Mouse (Mus musculus): ENCODE data around the gene Gjd3. TPM values are rescaled to one million over a fixed set of nuclear protein-coding genes. Genes with fewer than 3 reads are reported as not detected.
"Not testable (repeated sequence)": the region's sequence is repeated elsewhere in the genome, so short reads cannot be mapped to it uniquely, and the experiment has no call there.

The Gjd3 gene
- polyA plus RNA-seq, 1 experiment from 2014 or later = 1.9 TPM

DNA sequence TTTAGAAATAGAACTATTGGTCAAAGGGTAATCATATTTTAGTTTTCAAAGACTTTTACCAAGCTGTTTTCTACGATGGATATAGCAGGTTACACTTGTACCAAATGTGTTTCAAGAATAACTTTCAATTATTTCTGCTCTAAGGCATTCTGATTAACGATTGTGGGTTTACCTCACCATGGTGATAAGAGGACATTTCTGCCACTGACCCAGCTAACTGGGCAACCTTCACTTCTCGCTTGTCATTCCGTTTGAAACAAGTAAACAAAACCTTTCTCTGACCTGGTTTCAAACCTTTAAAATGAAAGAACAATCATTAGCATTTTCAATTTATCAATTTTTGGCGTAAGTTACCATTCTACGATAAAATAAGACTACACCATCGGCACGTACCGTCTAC is 24.0 kb upstream of the Gjd3 start:
- Histone ChIP-seq H3K36me3 (ENCODE audit: control insufficient read depth, insufficient read depth, low read length) (peaks cover 15% of the 10 kb centered on the region; the same call in 1 of the 2 replicates), H3K9ac (ENCODE audit: low read length) (no peak overlapping the region), H3K27me3 (ENCODE audit: control insufficient read depth, insufficient read depth, low read length) (no peaks in the 10 kb centered on the region), H3K27ac (replicated peaks) (no peak overlapping the region), H3K4me2 (replicated peaks; ENCODE audit: low read depth) (no peak overlapping the region), H3K4me3 (ENCODE audit: low read depth, low read length) (no peak overlapping the region), H3K9me3 (ENCODE audit: control insufficient read depth, low read length) (no peaks in the 10 kb centered on the region), H3K4me1 (replicated peaks; ENCODE audit: control insufficient read depth, insufficient read depth) (no peaks in the 10 kb centered on the region)
- DNase-seq (ENCODE audit: low spot score) = no peak
- no peak for ATAC-seq (ENCODE audit: low FRiP score, low TSS enrichment)
- WGBS = 82% methylated on average over 9 of the region's 9 CpGs
- TF ChIP-seq EP300 (optimal IDR thresholded peaks at IDR 0.05) = no peak
- TF ChIP-seq CTCF (IDR thresholded peaks at IDR 0.05; ENCODE audit: low read depth) = no peak

DNA sequence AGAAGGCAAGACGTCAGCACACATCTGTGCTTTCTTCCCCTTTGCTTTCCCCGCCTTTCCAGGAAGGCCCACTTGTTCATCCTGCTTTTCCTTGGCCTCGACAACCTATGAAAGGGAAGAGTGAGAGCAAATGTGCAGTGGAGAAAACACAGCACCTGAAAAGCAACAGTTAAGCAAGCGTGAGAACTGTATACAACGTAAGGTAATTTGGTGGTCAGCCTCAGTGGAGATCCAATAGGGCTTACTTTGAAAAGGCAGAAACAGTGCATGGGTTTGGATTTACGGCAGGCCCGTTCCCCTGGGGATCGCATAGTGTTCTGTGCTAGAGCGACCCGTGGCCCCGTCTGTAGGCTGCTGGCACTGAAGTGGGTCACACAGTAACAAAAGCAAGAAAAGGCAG is 16.4 kb upstream of the Gjd3 start:
- TF ChIP-seq CTCF (IDR thresholded peaks at IDR 0.05; ENCODE audit: low read depth) (no peak), EP300 (optimal IDR thresholded peaks at IDR 0.05) (no peak)
- H3K9ac ChIP-seq (ENCODE audit: low read length) = no peak overlapping the region
- ATAC-seq (ENCODE audit: low FRiP score, low TSS enrichment) (no peak), DNase-seq (ENCODE audit: low spot score) (no peak)
- peaks cover 18% of the 10 kb centered on the region for H3K36me3 ChIP-seq (ENCODE audit: control insufficient read depth, insufficient read depth, low read length)
- no peaks in the 10 kb centered on the region for H3K9me3 ChIP-seq (ENCODE audit: control insufficient read depth, low read length)
- 93% methylated on average over 11 of the region's 11 CpGs for WGBS
- H3K27me3 ChIP-seq (ENCODE audit: control insufficient read depth, insufficient read depth, low read length) = no peaks in the 10 kb centered on the region
- H3K4me1 ChIP-seq (replicated peaks; ENCODE audit: control insufficient read depth, insufficient read depth) = no peaks in the 10 kb centered on the region
- H3K4me3 ChIP-seq (ENCODE audit: low read depth, low read length) = no peak overlapping the region
- no peak overlapping the region for H3K27ac ChIP-seq (replicated peaks)
- H3K4me2 ChIP-seq (replicated peaks; ENCODE audit: low read depth) = no peak overlapping the region

DNA sequence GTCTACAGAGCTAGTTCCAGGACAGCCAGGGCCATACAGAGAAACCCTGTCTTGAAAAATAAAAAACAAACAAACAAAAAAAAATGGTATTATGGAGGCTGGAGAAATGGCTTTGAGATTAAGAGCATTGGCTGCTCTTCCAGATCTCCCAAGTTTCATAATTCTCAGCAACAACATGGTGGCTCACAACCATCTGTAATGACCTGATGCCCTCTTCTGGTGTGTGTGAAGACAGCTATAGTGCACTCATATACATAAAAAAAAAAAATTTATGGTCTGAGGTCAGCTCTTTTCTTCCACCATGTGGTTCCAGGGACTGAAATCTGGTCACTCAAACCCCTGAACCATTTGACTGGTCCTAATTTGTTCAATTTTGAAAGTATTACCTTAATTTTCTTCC is 16.0 kb upstream of the Gjd3 start:
- no peak overlapping the region for H3K27ac ChIP-seq (replicated peaks)
- H3K27me3 ChIP-seq (ENCODE audit: control insufficient read depth, insufficient read depth, low read length) = no peaks in the 10 kb centered on the region
- no peak for DNase-seq (ENCODE audit: low spot score)
- H3K36me3 ChIP-seq (ENCODE audit: control insufficient read depth, insufficient read depth, low read length) = peaks cover 18% of the 10 kb centered on the region
- no peaks in the 10 kb centered on the region for H3K9me3 ChIP-seq (ENCODE audit: control insufficient read depth, low read length)
- no peak overlapping the region for H3K9ac ChIP-seq (ENCODE audit: low read length)
- TF ChIP-seq EP300 (optimal IDR thresholded peaks at IDR 0.05) (no peak), CTCF (IDR thresholded peaks at IDR 0.05; ENCODE audit: low read depth) (peak; percentile 58)
- no peak overlapping the region for H3K4me3 ChIP-seq (ENCODE audit: low read depth, low read length)
- H3K4me1 ChIP-seq (replicated peaks; ENCODE audit: control insufficient read depth, insufficient read depth) = no peaks in the 10 kb centered on the region
- H3K4me2 ChIP-seq (replicated peaks; ENCODE audit: low read depth) = no peak overlapping the region
- no peak for ATAC-seq (ENCODE audit: low FRiP score, low TSS enrichment)

DNA sequence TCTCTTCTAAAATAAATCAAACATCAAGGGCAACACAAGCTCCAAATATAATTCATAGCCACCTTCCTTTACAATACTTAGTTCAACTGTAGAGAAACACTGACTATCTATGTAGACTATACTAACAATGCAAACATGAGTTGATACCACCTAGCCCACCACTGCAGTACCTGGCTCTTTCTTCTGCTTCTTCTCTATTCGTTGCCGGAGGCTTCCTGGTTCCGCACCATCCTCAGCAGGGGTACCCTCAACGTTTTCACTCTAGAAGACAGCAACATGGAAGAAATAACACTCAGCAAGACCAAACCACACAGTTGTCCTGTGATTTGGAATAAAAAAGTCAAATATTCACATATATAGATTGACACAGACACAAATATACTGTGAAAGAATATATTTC is 14.8 kb upstream of the Gjd3 start:
- H3K9ac ChIP-seq (ENCODE audit: low read length) = no peak overlapping the region
- H3K27ac ChIP-seq (replicated peaks) = no peak overlapping the region
- DNase-seq (ENCODE audit: low spot score) = no peak
- ATAC-seq (ENCODE audit: low FRiP score, low TSS enrichment) = no peak
- H3K4me2 ChIP-seq (replicated peaks; ENCODE audit: low read depth) = no peak overlapping the region
- no peak overlapping the region for H3K4me3 ChIP-seq (ENCODE audit: low read depth, low read length)
- H3K36me3 ChIP-seq (ENCODE audit: control insufficient read depth, insufficient read depth, low read length) = peaks cover 15% of the 10 kb centered on the region; the same call in 1 of the 2 replicates
- TF ChIP-seq CTCF (IDR thresholded peaks at IDR 0.05; ENCODE audit: low read depth) = no peak
- no peak for TF ChIP-seq EP300 (optimal IDR thresholded peaks at IDR 0.05)
- no peaks in the 10 kb centered on the region for H3K9me3 ChIP-seq (ENCODE audit: control insufficient read depth, low read length)
- no peaks in the 10 kb centered on the region for H3K4me1 ChIP-seq (replicated peaks; ENCODE audit: control insufficient read depth, insufficient read depth)
- H3K27me3 ChIP-seq (ENCODE audit: control insufficient read depth, insufficient read depth, low read length) = no peaks in the 10 kb centered on the region
- WGBS = 89% methylated on average over 4 of the region's 4 CpGs

- no peak for DNase-seq (ENCODE audit: low spot score)
- Histone ChIP-seq H3K27me3 (ENCODE audit: control insufficient read depth, insufficient read depth, low read length) (no peaks in the 10 kb centered on the region), H3K4me1 (replicated peaks; ENCODE audit: control insufficient read depth, insufficient read depth) (no peaks in the 10 kb centered on the region), H3K36me3 (ENCODE audit: control insufficient read depth, insufficient read depth, low read length) (peaks cover 11% of the 10 kb centered on the region; the same call in 1 of the 2 replicates), H3K9ac (ENCODE audit: low read length) (no peak overlapping the region), H3K9me3 (ENCODE audit: control insufficient read depth, low read length) (no peaks in the 10 kb centered on the region), H3K4me3 (ENCODE audit: low read depth, low read length) (no peak overlapping the region), H3K4me2 (replicated peaks; ENCODE audit: low read depth) (no peak overlapping the region), H3K27ac (replicated peaks) (no peak overlapping the region)
- ATAC-seq (ENCODE audit: low FRiP score, low TSS enrichment) = no peak
- WGBS = 92% methylated on average over 7 of the region's 7 CpGs
- TF ChIP-seq EP300 (optimal IDR thresholded peaks at IDR 0.05) (no peak), CTCF (IDR thresholded peaks at IDR 0.05; ENCODE audit: low read depth) (no peak)
These were observed 13.2 kb upstream of the Gjd3 start for GRCm38 (mm10) chr11:98995987-98996386.

GRCm38 (mm10) chr11:98990866-98991265 is 8.1 kb upstream of the Gjd3 start:
- H3K4me3 ChIP-seq (ENCODE audit: low read depth, low read length) = no peak overlapping the region
- ATAC-seq (ENCODE audit: low FRiP score, low TSS enrichment) (no peak), DNase-seq (ENCODE audit: low spot score) (no peak)

GRCm38 (mm10) chr11:98988260-98988659 is 5.4 kb upstream of the Gjd3 start:
- not testable (repeated sequence) for H3K4me1 ChIP-seq (replicated peaks; ENCODE audit: control insufficient read depth, insufficient read depth); H3K9me3 ChIP-seq (ENCODE audit: control insufficient read depth, low read length); H3K4me2 ChIP-seq (replicated peaks; ENCODE audit: low read depth); H3K4me3 ChIP-seq (ENCODE audit: low read depth, low read length); ATAC-seq (ENCODE audit: low FRiP score, low TSS enrichment); H3K27ac ChIP-seq (replicated peaks); DNase-seq (ENCODE audit: low spot score); H3K9ac ChIP-seq (ENCODE audit: low read length); H3K27me3 ChIP-seq (ENCODE audit: control insufficient read depth, insufficient read depth, low read length); H3K36me3 ChIP-seq (ENCODE audit: control insufficient read depth, insufficient read depth, low read length)
- 96% methylated on average over 4 of the region's 6 CpGs for WGBS

More at GRCm38 (mm10) chr11:98990866-98991265, 8.1 kb upstream of the Gjd3 start:
- no peak overlapping the region for H3K4me2 ChIP-seq (replicated peaks; ENCODE audit: low read depth)
- H3K27ac ChIP-seq (replicated peaks) = no peak overlapping the region
- no peaks in the 10 kb centered on the region for H3K27me3 ChIP-seq (ENCODE audit: control insufficient read depth, insufficient read depth, low read length)
- peaks cover 6% of the 10 kb centered on the region; the same call in 1 of the 2 replicates for H3K36me3 ChIP-seq (ENCODE audit: control insufficient read depth, insufficient read depth, low read length)
- WGBS = 81% methylated on average over 6 of the region's 6 CpGs
- TF ChIP-seq EP300 (optimal IDR thresholded peaks at IDR 0.05) = no peak
- no peak for TF ChIP-seq CTCF (IDR thresholded peaks at IDR 0.05; ENCODE audit: low read depth)
- no peaks in the 10 kb centered on the region for H3K4me1 ChIP-seq (replicated peaks; ENCODE audit: control insufficient read depth, insufficient read depth)
- no peaks in the 10 kb centered on the region for H3K9me3 ChIP-seq (ENCODE audit: control insufficient read depth, low read length)
- no peak overlapping the region for H3K9ac ChIP-seq (ENCODE audit: low read length)

Data from stomach, postnatal 0 days (tissue).